Mouse (Mus musculus) kidney, embryonic 16.5 days (tissue): ENCODE results near the gene Dchs2. TPM values are rescaled to one million over a fixed set of nuclear protein-coding genes. Genes with fewer than 3 reads are reported as not detected.
A peak's percentile ranks its signal among the peaks of the same experiment; 100 is the strongest.

Experiments
- ATAC-seq: fragments of 200-750 bp; cut with Nextera tagmentation; 2 replicates; pipeline ENCODE4 v1.8.0; 2017; ENCODE audit warnings: moderate TSS enrichment; ENCODE audit not compliant: low FRiP score, low TSS enrichment
- H3K27ac ChIP-seq: fragments of 300-500 bp; sonication (generic); 2 replicates; pipeline ENCODE4 v1.5.1; 2014; ENCODE audit warnings: low read length
- H3K27me3 ChIP-seq: fragments of 300-500 bp; sonication (generic); 2 replicates; pipeline ENCODE4 v1.6.1; 2014; ENCODE audit warnings: low read length, control low read depth, mixed read lengths; ENCODE audit not compliant: insufficient read depth
- H3K36me3 ChIP-seq: fragments of 300-500 bp; sonication (generic); 2 replicates; pipeline ENCODE4 v1.6.1; 2014; ENCODE audit warnings: low read length, control low read depth, mixed read lengths; ENCODE audit not compliant: insufficient read depth
- H3K4me1 ChIP-seq: fragments of 300-500 bp; sonication (generic); 2 replicates; pipeline ENCODE4 v1.6.1; 2014; ENCODE audit warnings: low read length, control low read depth, mixed read lengths; ENCODE audit not compliant: insufficient read depth
- H3K4me2 ChIP-seq: fragments of 300-500 bp; sonication (generic); replicated peaks from 2 replicates; pipeline ENCODE4 v1.6.1; 2014; ENCODE audit warnings: low read depth, low read length
- H3K4me3 ChIP-seq: fragments of 300-500 bp; sonication (generic); 2 replicates; pipeline ENCODE4 v1.5.1; 2014; ENCODE audit warnings: mild to moderate bottlenecking, low read length
- H3K9ac ChIP-seq: fragments of 300-500 bp; sonication (generic); replicated peaks from 2 replicates; pipeline ENCODE4 v1.6.1; 2014; ENCODE audit warnings: low read length
- H3K9me3 ChIP-seq: fragments of 300-500 bp; sonication (generic); 2 replicates; pipeline ENCODE4 v1.6.1; 2016; ENCODE audit warnings: low read length, control low read depth
- WGBS: fragments of 180-500 bp; shearing (Covaris S2); extraction: QIAGEN DNeasy Blood & Tissue Kit; methylation state at CpG from one replicate; pipeline ENCODE4 v1.1.7; 2014; 5-methylcytosine and 5-hydroxymethylcytosine counted together
- polyA plus RNA-seq: library from polyadenylated mRNA; unstranded; fragments of >200 nt; fragmentation: Nextera tagmentation; extraction: Ambion mirVana; gene quantifications from 2 replicates; pipeline ENCODE4 v1.2.1, GENCODE M21; 2015

The Dchs2 gene
- polyA plus RNA-seq, 1 experiment from 2014 or later: 0.10 TPM

DNA sequence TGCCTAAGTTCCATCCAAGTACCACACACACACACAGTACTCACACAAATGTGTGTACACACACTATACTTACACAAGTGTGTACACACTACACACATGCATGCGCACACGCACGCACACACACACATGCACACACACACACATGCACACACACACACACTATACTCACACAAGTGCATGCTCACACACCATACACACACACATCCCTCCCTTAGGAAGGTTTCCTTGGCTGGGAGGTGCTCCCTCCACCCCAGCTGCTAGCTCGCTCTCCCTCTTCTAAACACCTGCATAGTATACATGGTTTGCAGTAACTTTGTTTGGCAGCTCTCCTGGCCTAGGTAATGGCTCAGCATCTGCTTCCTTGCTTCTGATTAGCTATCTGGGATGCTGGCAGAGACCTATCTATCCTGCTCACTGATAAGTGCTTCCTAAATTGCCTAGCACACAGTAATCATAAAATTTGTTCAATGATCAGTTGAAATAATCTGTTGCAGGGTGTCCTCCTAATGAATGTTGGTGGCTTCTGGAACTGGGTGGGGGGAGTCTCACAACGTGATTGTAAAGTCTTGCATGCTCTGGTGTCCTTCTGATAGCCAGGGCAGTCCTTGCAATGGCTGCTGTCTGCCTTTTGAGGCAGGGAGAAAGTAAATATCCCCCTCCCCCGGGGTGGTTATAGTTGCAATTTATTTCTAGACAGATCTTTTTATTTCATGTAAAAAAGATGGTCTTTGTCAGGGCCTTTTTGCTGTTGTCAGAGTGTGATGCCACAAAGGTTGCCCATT, 19.7 kb downstream of the Dchs2 start:
- Histone ChIP-seq H3K9me3 (no peaks in the 10 kb centered on the region), H3K4me3 (no peak overlapping the region), H3K36me3 (no peaks in the 10 kb centered on the region), H3K27ac (no peak overlapping the region), H3K4me2 (no peak overlapping the region), H3K27me3 (no peaks in the 10 kb centered on the region), H3K9ac (no peak overlapping the region), H3K4me1 (no peaks in the 10 kb centered on the region)
- 77% methylated on average over 6 of the region's 6 CpGs for WGBS
- ATAC-seq: no peak

DNA sequence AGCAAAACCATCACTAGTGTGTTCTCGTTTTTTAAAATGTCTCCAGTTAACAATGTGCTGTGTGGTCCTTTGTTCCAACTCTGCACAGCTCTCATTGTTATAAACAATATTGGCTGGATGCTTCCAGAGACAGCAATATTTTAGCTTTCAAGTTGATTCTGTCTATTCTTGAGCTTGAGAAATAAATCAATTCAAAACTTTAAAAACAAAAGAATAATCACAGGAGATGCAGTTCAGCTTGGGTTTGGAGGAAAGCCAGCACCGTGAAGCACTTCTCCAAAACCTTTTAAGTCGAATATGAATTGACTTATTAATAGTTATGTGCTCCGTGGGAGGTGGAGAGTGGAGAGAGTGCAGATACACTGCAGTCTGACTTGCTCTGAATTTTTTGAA, 20.3 kb downstream of the Dchs2 start:
- Histone ChIP-seq H3K9me3 (no peaks in the 10 kb centered on the region), H3K4me1 (no peaks in the 10 kb centered on the region), H3K27me3 (no peaks in the 10 kb centered on the region), H3K36me3 (no peaks in the 10 kb centered on the region), H3K4me2 (no peak overlapping the region), H3K27ac (no peak overlapping the region), H3K4me3 (no peak overlapping the region), H3K9ac (no peak overlapping the region)
- WGBS: 43% methylated on average over 4 of the region's 4 CpGs
- no peak for ATAC-seq

DNA sequence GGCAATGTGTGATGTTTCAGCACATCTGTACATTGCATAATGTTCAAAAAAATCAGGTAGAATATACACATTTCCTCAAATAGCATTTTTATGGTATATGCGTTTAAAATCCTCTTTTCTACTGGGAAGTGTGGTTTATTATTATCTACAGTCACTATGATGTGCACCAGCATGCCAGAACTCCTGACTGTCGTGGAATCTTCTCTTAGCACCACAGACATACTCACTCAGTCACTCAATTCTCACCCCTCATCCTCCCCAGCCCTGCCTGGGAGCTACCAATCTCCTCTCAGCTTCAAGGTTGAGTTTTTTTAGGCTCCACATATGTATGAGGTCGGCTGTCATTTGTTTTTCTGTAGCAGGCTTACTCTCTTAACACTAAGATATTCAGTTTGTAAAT, 20.8 kb downstream of the Dchs2 start:
- no peak overlapping the region for H3K4me2 ChIP-seq
- H3K4me1 ChIP-seq: no peaks in the 10 kb centered on the region
- H3K9me3 ChIP-seq: no peaks in the 10 kb centered on the region
- no peaks in the 10 kb centered on the region for H3K27me3 ChIP-seq
- whole genome bisulfite sequencing: 66% methylated on average over 3 of the region's 3 CpGs
- no peak overlapping the region for H3K4me3 ChIP-seq
- no peaks in the 10 kb centered on the region for H3K36me3 ChIP-seq
- no peak overlapping the region for H3K27ac ChIP-seq
- H3K9ac ChIP-seq: no peak overlapping the region
- ATAC-seq: no peak

DNA sequence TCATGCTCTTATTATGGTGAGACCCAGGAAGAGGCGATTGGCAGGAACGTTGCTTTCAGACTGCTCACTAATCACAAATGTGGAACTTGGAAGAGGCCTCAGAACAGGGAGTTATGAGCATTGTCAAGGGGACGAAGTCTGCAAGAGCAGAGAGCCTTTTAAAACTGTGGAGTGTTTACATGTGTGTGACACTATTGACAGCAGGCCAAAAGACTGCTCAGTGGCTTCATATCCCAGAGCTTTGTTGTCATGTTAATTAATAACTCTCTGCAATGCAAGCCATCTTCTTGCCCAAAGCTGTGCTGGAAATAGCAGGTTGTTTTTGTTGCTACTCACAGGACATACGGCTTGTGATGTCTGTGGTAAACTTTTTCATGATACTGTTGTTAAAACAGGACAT, 27.9 kb downstream of the Dchs2 start:
- no peaks in the 10 kb centered on the region for H3K9me3 ChIP-seq
- H3K4me2 ChIP-seq: no peak overlapping the region
- no peak overlapping the region for H3K9ac ChIP-seq
- no peak overlapping the region for H3K27ac ChIP-seq
- 42% methylated on average over 4 of the region's 4 CpGs for WGBS
- H3K36me3 ChIP-seq: no peaks in the 10 kb centered on the region
- H3K4me1 ChIP-seq: no peaks in the 10 kb centered on the region
- no peak overlapping the region for H3K4me3 ChIP-seq
- peak; percentile 57; the same call in 1 of the 2 replicates for ATAC-seq
- H3K27me3 ChIP-seq: no peaks in the 10 kb centered on the region

DNA sequence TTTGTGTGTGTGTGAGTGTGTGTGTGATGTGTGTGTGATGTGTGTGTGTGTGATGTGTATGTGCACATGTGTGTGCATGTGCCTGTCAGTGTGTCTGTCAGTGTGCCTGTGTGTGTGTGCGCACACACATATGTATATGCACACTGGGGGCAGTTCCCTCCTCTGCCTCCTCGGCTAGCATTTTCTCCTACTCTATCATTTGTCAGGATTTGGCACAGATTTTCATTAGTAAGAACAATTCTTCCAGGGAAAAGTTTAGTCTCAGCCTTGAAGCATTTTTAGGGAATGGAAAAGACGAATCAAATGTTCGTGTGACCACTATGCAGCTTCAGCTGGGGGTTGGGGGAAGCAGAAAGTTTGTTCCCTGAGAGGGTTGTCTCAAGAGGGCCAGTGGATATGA, 28.4 kb downstream of the Dchs2 start:
- Histone ChIP-seq H3K4me2 (no peak overlapping the region), H3K9ac (no peak overlapping the region), H3K27me3 (no peaks in the 10 kb centered on the region), H3K27ac (no peak overlapping the region), H3K9me3 (no peaks in the 10 kb centered on the region), H3K36me3 (no peaks in the 10 kb centered on the region), H3K4me3 (no peak overlapping the region), H3K4me1 (no peaks in the 10 kb centered on the region)
- WGBS: 66% methylated on average over 4 of the region's 4 CpGs
- ATAC-seq: no peak

DNA sequence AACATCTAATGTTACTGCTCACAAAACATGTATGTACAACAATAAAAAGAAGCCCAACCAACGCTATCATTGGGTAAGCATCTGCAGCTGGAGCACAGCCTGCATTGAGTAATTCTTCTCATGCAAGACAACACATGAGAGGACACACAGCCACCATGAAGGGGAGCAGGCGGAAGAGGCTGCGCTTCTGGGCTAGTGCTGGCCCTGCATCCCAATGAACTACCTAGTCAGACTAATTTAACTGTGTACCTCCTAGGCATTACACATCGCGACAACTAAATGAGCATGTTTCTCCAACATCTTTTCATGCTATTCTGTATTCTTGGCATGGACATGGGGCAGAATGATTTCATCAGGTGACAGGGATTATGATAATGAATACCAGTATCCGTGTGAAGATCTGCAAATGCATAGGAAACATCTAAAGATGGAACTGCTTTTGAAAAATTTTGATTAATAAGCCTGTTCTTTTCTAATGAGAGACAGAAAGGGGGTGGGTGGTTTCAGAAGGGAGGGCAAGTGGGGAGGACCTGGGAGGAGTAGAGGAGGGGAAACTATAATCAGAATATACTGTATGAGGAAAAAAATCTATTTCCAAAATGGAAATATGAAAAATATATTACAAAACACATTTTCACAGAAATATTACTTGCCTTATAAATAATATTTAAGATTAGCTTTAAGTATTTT, 33.9 kb downstream of the Dchs2 start:
- no peaks in the 10 kb centered on the region for H3K27me3 ChIP-seq
- H3K27ac ChIP-seq: no peak overlapping the region
- H3K36me3 ChIP-seq: no peaks in the 10 kb centered on the region
- no peaks in the 10 kb centered on the region for H3K9me3 ChIP-seq
- no peak overlapping the region for H3K9ac ChIP-seq
- ATAC-seq: no peak
- H3K4me2 ChIP-seq: no peak overlapping the region
- no peak overlapping the region for H3K4me3 ChIP-seq
- no peaks in the 10 kb centered on the region for H3K4me1 ChIP-seq
- 69% methylated on average over 6 of the region's 6 CpGs for WGBS

DNA sequence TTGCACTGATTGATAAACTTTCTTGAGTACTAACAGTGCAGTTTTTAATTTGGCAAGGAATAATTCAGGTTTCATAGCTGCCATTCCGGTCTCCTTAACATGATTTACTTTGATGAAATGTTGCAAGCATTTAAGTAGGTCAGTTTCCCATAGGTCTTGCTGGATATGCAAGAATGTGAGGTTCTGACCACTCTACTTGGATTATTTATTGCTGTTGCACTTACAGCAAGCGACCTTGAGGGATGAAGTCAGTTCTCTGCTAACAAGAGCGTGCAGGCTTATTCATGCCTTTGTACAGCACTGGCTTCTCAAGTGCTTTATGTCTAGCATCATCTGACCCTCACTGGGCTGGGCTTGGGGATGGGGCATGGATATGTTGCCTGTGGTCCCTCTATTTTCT, 35.9 kb downstream of the Dchs2 start:
- Histone ChIP-seq H3K9ac (no peak overlapping the region), H3K27me3 (no peaks in the 10 kb centered on the region), H3K4me1 (no peaks in the 10 kb centered on the region), H3K36me3 (no peaks in the 10 kb centered on the region), H3K27ac (no peak overlapping the region), H3K4me2 (no peak overlapping the region), H3K9me3 (no peaks in the 10 kb centered on the region), H3K4me3 (no peak overlapping the region)
- 40% methylated on average over 3 of the region's 3 CpGs for WGBS
- ATAC-seq: no peak

DNA sequence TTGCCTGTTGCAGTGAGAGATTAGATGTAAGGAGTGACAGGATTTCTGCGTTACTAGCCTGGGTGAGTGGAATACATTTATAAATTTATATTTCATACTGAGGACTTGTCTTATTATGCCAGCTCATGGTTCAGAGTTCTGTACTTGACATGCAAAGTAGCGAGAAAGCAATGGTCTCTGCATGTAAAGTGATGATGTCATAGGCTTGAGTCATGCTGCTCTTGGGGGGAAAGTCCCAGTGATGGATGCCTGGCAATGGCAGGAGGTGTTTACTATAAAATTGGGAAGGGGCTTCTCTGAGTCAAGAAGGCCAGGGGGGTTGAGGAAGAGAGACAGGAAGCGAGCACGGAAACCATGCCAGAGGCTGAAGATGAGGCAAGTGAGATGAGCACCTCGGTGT, 57.8 kb downstream of the Dchs2 start:
- Histone ChIP-seq H3K4me3 (no peak overlapping the region), H3K9me3 (no peaks in the 10 kb centered on the region), H3K4me2 (no peak overlapping the region), H3K27ac (no peak overlapping the region), H3K27me3 (no peaks in the 10 kb centered on the region), H3K9ac (no peak overlapping the region), H3K4me1 (no peaks in the 10 kb centered on the region), H3K36me3 (no peaks in the 10 kb centered on the region)
- WGBS: 95% methylated on average over 5 of the region's 5 CpGs
- no peak for ATAC-seq

DNA sequence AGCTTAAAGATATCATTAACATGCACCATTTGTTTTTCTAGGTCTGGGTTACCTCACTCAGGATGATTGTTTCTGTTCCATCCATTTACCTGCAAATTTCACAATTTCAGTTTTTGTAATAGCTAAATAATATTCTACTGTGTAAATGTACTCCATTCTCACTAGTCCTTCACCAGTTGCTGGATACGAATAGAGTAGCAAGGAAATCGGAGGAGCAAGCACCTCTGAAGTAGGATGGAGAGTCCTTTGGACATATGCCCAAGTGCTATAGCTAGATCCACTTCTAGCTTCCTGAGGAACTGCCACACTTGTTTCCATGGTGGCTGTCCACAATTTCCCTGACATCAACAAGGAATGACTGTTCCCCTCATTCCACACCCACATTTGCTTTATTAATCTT, 63.5 kb downstream of the Dchs2 start:
- H3K9me3 ChIP-seq: no peaks in the 10 kb centered on the region
- no peak overlapping the region for H3K27ac ChIP-seq
- ATAC-seq: no peak
- no peaks in the 10 kb centered on the region for H3K4me1 ChIP-seq
- H3K4me2 ChIP-seq: no peak overlapping the region
- no peak overlapping the region for H3K4me3 ChIP-seq
- no peaks in the 10 kb centered on the region for H3K36me3 ChIP-seq
- no peaks in the 10 kb centered on the region for H3K27me3 ChIP-seq
- no peak overlapping the region for H3K9ac ChIP-seq
- WGBS: 88% methylated on average over 2 of the region's 2 CpGs

DNA sequence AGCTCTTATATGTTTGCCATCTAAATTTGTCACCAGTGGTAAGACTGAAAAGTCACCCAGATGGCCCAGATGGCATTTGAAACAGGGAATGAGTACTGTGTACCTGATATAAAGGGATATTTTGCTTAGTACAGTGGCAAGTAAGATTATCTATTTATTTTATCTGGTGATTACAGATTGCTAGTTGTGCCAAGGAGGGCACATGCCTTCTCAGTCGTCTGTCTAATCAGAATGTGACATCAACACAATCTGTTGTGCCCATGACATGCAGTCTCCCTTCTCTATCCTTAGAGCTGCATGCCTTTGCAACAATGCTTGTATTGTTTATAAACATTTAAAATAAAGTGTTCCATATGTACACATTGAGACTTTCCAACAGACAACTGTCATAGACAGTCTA, 64.7 kb downstream of the Dchs2 start:
- Histone ChIP-seq H3K4me2 (no peak overlapping the region), H3K27ac (no peak overlapping the region), H3K4me3 (no peak overlapping the region), H3K36me3 (no peaks in the 10 kb centered on the region), H3K9me3 (no peaks in the 10 kb centered on the region), H3K4me1 (no peaks in the 10 kb centered on the region), H3K27me3 (no peaks in the 10 kb centered on the region), H3K9ac (no peak overlapping the region)
- WGBS: 59% methylated on average over 1 of the region's 1 CpGs
- no peak for ATAC-seq
